26 mouse cellular contexts compared by ENCODE assay signal in the genomic region with DNA sequence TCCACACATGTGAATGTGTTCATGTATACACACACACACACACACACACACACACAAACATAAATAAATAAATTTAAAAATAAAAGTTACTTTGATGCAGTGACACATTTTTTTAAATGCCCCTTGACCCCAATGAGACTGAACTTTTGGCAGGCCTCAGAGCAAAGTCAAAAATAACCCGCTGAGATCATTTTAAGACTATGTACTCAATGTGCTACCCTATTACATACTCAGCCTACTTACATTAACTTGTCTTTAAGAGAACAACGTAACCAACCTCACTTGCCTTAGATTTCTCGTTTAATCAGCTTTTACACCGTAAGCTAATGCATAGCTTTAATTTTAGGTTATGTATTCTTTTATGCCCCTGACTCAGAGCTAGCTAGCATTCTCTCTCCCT. TPM values are rescaled to one million over a fixed set of nuclear protein-coding genes. Genes with fewer than 3 reads are reported as not detected.
"Had no signal": no experiment of that assay in that cellular context is flagged by ENCODE, and none has a peak within 500 bp of the region (broad histone marks: within the 10 kb centered on the region; RNA-seq: fewer than 3 reads in every experiment).

No protein-coding gene starts in this region.

- H3K36me3 ChIP-seq: limb, embryonic 12.5 days; limb, embryonic 15.5 days; liver, embryonic 13.5 days; lung, embryonic 15.5 days; midbrain, embryonic 13.5 days had no signal

- H3K9ac ChIP-seq: limb, embryonic 12.5 days; limb, embryonic 15.5 days; liver, embryonic 13.5 days; lung, embryonic 15.5 days; midbrain, embryonic 13.5 days had no signal

- H3K4me2 ChIP-seq: limb, embryonic 12.5 days; limb, embryonic 15.5 days; liver, embryonic 13.5 days; lung, embryonic 15.5 days; midbrain, embryonic 13.5 days had no signal

- ATAC-seq: intestine, embryonic 16.5 days; midbrain, embryonic 13.5 days; midbrain, embryonic 16.5 days had no signal

- H3K4me3 ChIP-seq: limb, embryonic 12.5 days; limb, embryonic 15.5 days; liver, embryonic 13.5 days; lung, embryonic 15.5 days; midbrain, embryonic 13.5 days had no signal

- DNase-seq: kidney, adult 18-20 months; kidney, adult 9 months; kidney, postnatal 14 days; kidney, postnatal 4 days; left cerebral cortex, postnatal 4 days; liver, embryonic 13.5 days; lung, postnatal 4 days; thymus, adult 18-20 months; thymus, postnatal 36 days had no signal

- H3K27ac ChIP-seq: limb, embryonic 12.5 days; limb, embryonic 15.5 days; liver, embryonic 13.5 days; lung, embryonic 15.5 days; midbrain, embryonic 13.5 days had no signal

- H3K9me3 ChIP-seq: limb, embryonic 12.5 days; limb, embryonic 15.5 days; liver, embryonic 13.5 days; lung, embryonic 15.5 days; midbrain, embryonic 13.5 days had no signal

RNA-seq across cellular contexts. Expression of a gene that starts 2.8 kb away (rescaled TPM):
- total RNA-seq: megakaryocyte, adult 5-6 weeks had no signal

RNA-seq across cellular contexts. Expression of a gene that starts 13.9 kb away (rescaled TPM):
- total RNA-seq: layer of hippocampus, adult 18-20 months; layer of hippocampus, postnatal 14 days; left cerebral cortex, adult 8-10 months; left cerebral cortex, postnatal 14 days; left cerebral cortex, postnatal 4 days; megakaryocyte, adult 5-6 weeks had no signal
- polyA plus RNA-seq: intestine, embryonic 16.5 days; limb, embryonic 12.5 days; limb, embryonic 15.5 days; liver, embryonic 13.5 days; liver, embryonic 16.5 days; lung, embryonic 15.5 days; midbrain, embryonic 13.5 days; neural tube, embryonic 11.5 days; small intestine, adult 2 months; spleen, adult 2 months; stomach, embryonic 16.5 days; urinary bladder, adult 2 months had no signal
